Mouse (Mus musculus) central nervous system, embryonic 11.5 days (tissue): ENCODE results near the gene Mcam. TPM values are rescaled to one million over a fixed set of nuclear protein-coding genes. Genes with fewer than 3 reads are reported as not detected.

Experiments
- polyA plus RNA-seq: library from polyadenylated mRNA; depleted of rRNA; stranded (reverse); fragments of >200 nt; gene quantifications from 2 replicates; pipeline ENCODE4 v1.2.3, GENCODE M21; 2012; rRNA removed

Mcam gene
- polyA plus RNA-seq = 22.7 and 32.7 TPM in 2 replicates

GRCm38 (mm10) chr9:44134101-44134850 is at the start of gene Mcam:
TSS of gene Mcam (plus strand) at chr9:44134469.

GRCm38 (mm10) chr9:44101490-44101889 is 32.8 kb upstream of the Mcam start, which contains the start of gene Mfrp:
TSS of gene Mfrp (plus strand) at chr9:44101729.

GRCm38 (mm10) chr9:44107110-44107509 is 27.2 kb upstream of the Mcam start, which contains the start of gene C1qtnf5:
TSS of gene C1qtnf5 (plus strand) at chr9:44107245.

GRCm38 (mm10) chr9:44113105-44113789 is 21.0 kb upstream of the Mcam start, which contains the start of the genes Gm49380 and Rnf26:
TSS of gene Gm49380 (minus strand) at chr9:44113500.
TSS of gene Rnf26 (minus strand) at chr9:44113517.

Other genes with a start within 250 kb of the Mcam start
- gene Thy1, start 91.1 kb upstream of the Mcam start, polyA plus RNA-seq = 0.28 and 2.0 TPM in 2 replicates
- gene Usp2, start 67.4 kb upstream of the Mcam start, polyA plus RNA-seq = 2.6 and 2.8 TPM in 2 replicates
- gene Mfrp, start 32.7 kb upstream of the Mcam start, polyA plus RNA-seq = 0.17 and 0.26 TPM in 2 replicates
- 0.67 and 1.6 TPM in 2 replicates for gene C1qtnf5, start 27.2 kb upstream of the Mcam start, polyA plus RNA-seq
- 0.31 and 0.55 TPM in 2 replicates for gene Gm49380, start 21.0 kb upstream of the Mcam start, polyA plus RNA-seq
- 46.4 and 52.6 TPM in 2 replicates for gene Rnf26, start 21.0 kb upstream of the Mcam start, polyA plus RNA-seq
- 19.7 and 24.1 TPM in 2 replicates for gene Cbl, start 99.6 kb downstream of the Mcam start, polyA plus RNA-seq
- 0.05 and 0.14 TPM in 2 replicates for gene Ccdc153, start 106.2 kb downstream of the Mcam start, polyA plus RNA-seq
- gene Pdzd3, start 117.0 kb downstream of the Mcam start, polyA plus RNA-seq = 0.20 and 0.31 TPM in 2 replicates
- gene Nlrx1, start 134.1 kb downstream of the Mcam start, polyA plus RNA-seq = 2.0 and 2.4 TPM in 2 replicates
- gene Abcg4, start 154.1 kb downstream of the Mcam start, polyA plus RNA-seq = 19.3 and 19.5 TPM in 2 replicates
- gene Hinfp, start 171.2 kb downstream of the Mcam start, polyA plus RNA-seq = 38.6 and 43.6 TPM in 2 replicates
- 19.9 and 22.4 TPM in 2 replicates for gene C2cd2l, start 185.8 kb downstream of the Mcam start, polyA plus RNA-seq
- gene Dpagt1, start 191.6 kb downstream of the Mcam start, polyA plus RNA-seq = 20.6 and 44.7 TPM in 2 replicates
- 292 and 369 TPM in 2 replicates for gene H2afx, start 200.2 kb downstream of the Mcam start, polyA plus RNA-seq
- gene Hmbs, start 209.8 kb downstream of the Mcam start, polyA plus RNA-seq = 111 and 135 TPM in 2 replicates
- gene Vps11, start 227.2 kb downstream of the Mcam start, polyA plus RNA-seq = 24.8 and 28.6 TPM in 2 replicates
- gene Hyou1, start 245.0 kb downstream of the Mcam start, polyA plus RNA-seq = 59.1 and 68.3 TPM in 2 replicates